Mouse (Mus musculus) intestine, embryonic 14.5 days (tissue): ENCODE results near the gene Rpa2. TPM values are rescaled to one million over a fixed set of nuclear protein-coding genes. Genes with fewer than 3 reads are reported as not detected.

Experiments
- ATAC-seq: fragments of 200-750 bp; cut with Nextera tagmentation; replicated peaks from 2 replicates; pipeline ENCODE4 v1.8.0; 2017; ENCODE audit warnings: low read depth, moderate number of reproducible peaks, moderate TSS enrichment, moderate library complexity; ENCODE audit not compliant: low FRiP score, low TSS enrichment
- DNase-seq: peaks from one replicate; pipeline ENCODE4 v3.0.0-alpha.2; 2018; ENCODE audit warnings: low spot score
- H3K27ac ChIP-seq: fragments of 300-500 bp; sonication (generic); 2 replicates; pipeline ENCODE4 v1.5.1; 2014; ENCODE audit warnings: low read depth, mild to moderate bottlenecking, control low read depth
- H3K27me3 ChIP-seq: fragments of 300-500 bp; sonication (generic); replicated peaks from 2 replicates; pipeline ENCODE4 v1.6.1; 2014; ENCODE audit warnings: low read length, control low read depth; ENCODE audit not compliant: control insufficient read depth, insufficient read depth
- H3K36me3 ChIP-seq: fragments of 300-500 bp; sonication (generic); 2 replicates; pipeline ENCODE4 v1.6.1; 2014; ENCODE audit warnings: low read length, control low read depth; ENCODE audit not compliant: control insufficient read depth, insufficient read depth
- H3K4me1 ChIP-seq: fragments of 300-500 bp; sonication (generic); replicated peaks from 2 replicates; pipeline ENCODE4 v1.6.1; 2014; ENCODE audit warnings: low read length, control low read depth, mixed read lengths; ENCODE audit not compliant: control insufficient read depth, insufficient read depth
- H3K4me2 ChIP-seq: fragments of 300-500 bp; sonication (generic); 2 replicates; pipeline ENCODE4 v1.6.1; 2014; ENCODE audit warnings: low read length
- H3K4me3 ChIP-seq: fragments of 300-500 bp; sonication (generic); 2 replicates; pipeline ENCODE4 v1.5.1; 2014; ENCODE audit warnings: low read depth, low read length, control low read depth, mixed read lengths
- H3K9ac ChIP-seq: fragments of 300-500 bp; sonication (generic); 2 replicates; pipeline ENCODE4 v1.6.1; 2014; ENCODE audit warnings: mild to moderate bottlenecking, low read length
- H3K9me3 ChIP-seq: fragments of 300-500 bp; sonication (generic); 2 replicates; pipeline ENCODE4 v1.6.1; 2016; ENCODE audit warnings: low read length, control low read depth; ENCODE audit not compliant: control insufficient read depth
- WGBS: fragments of 180-500 bp; shearing (Covaris S2); extraction: QIAGEN DNeasy Blood & Tissue Kit; methylation state at CpG from one replicate; pipeline ENCODE4 v1.1.7; 2014; 5-methylcytosine and 5-hydroxymethylcytosine counted together
- polyA plus RNA-seq: library from polyadenylated mRNA; unstranded; fragments of >200 nt; fragmentation: Nextera tagmentation; extraction: Ambion mirVana; gene quantifications from 2 replicates; pipeline ENCODE4 v1.2.1, GENCODE M21; 2014

The Rpa2 gene
- polyA plus RNA-seq, 1 experiment from 2014 or later, result 108 TPM

- no peak for ATAC-seq
- DNase-seq, result no peak
- H3K4me1 ChIP-seq, result no peaks in the 10 kb centered on the region
- no peak overlapping the region for H3K27ac ChIP-seq
- no peak overlapping the region for H3K4me2 ChIP-seq
- no peak overlapping the region for H3K4me3 ChIP-seq
- no peaks in the 10 kb centered on the region for H3K27me3 ChIP-seq
- H3K36me3 ChIP-seq, result no peaks in the 10 kb centered on the region
- peaks cover 6% of the 10 kb centered on the region; the same call in 1 of the 2 replicates for H3K9me3 ChIP-seq
- no peak overlapping the region for H3K9ac ChIP-seq
- 85% methylated on average over 7 of the region's 7 CpGs for WGBS
Observed at GRCm38 (mm10) chr4:132816404-132816803, 48.3 kb downstream of the Rpa2 start.

DNA sequence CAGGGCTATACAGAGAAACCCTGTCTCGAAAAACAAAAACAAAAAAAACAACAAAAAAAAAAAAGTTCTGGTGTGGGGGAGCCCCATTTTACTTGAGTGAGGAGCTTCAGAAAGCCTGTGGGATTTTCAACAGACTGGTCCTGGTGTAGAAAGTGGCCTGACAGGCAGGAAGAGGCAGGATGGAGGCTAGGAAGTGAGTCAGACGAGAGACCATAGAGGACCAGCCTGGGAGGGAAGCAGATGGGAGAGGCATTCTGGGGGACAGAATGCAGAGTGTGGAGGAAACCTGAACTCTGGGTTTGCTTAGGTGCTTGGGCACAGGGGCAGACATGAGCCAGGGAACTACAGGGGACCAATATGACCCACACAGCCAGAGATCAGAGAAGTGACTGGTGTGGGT, 48.7 kb downstream of the Rpa2 start:
- Histone ChIP-seq H3K4me1 (no peaks in the 10 kb centered on the region), H3K27ac (no peak overlapping the region), H3K9me3 (peaks cover 6% of the 10 kb centered on the region; the same call in 1 of the 2 replicates), H3K4me2 (no peak overlapping the region), H3K4me3 (no peak overlapping the region), H3K9ac (no peak overlapping the region), H3K27me3 (no peaks in the 10 kb centered on the region), H3K36me3 (no peaks in the 10 kb centered on the region)
- ATAC-seq (no peak), DNase-seq (no peak)
- 73% methylated on average over 2 of the region's 2 CpGs for WGBS

DNA sequence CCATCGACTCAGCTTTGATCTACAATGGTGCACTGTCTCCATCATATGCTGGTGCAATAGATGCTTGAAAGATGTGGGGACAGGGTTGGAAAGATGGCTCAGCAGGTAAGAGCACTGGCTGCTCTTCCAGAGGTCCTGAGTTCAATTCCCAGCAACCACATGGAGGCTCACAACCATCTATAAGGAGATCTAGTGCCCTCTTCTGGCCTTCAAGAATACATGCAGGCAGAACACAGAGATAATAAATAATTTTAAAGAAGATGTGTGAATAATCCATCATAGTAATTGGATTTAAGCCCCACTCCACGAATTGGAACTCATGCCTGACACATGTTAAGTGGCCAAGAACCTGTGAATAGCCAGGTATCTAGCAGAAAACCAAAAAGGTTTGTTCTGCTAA, 50.3 kb downstream of the Rpa2 start:
- Histone ChIP-seq H3K36me3 (no peaks in the 10 kb centered on the region), H3K4me3 (no peak overlapping the region), H3K9me3 (peaks cover 6% of the 10 kb centered on the region; the same call in 1 of the 2 replicates), H3K27ac (no peak overlapping the region), H3K4me1 (no peaks in the 10 kb centered on the region), H3K4me2 (no peak overlapping the region), H3K27me3 (no peaks in the 10 kb centered on the region), H3K9ac (no peak overlapping the region)
- DNase-seq (no peak), ATAC-seq (no peak)
- WGBS, result 48% methylated on average over 2 of the region's 2 CpGs

- ATAC-seq (0 out of 2 replicates have a peak, but pooled peaks have one; percentile 32), DNase-seq (peak; percentile 83)
- H3K27me3 ChIP-seq, result no peaks in the 10 kb centered on the region
- H3K4me3 ChIP-seq, result no peak overlapping the region
- peaks cover 40% of the 10 kb centered on the region for H3K36me3 ChIP-seq
- H3K4me2 ChIP-seq, result no peak overlapping the region
- no peak overlapping the region for H3K9ac ChIP-seq
- no peak overlapping the region for H3K27ac ChIP-seq
- no peaks in the 10 kb centered on the region for H3K4me1 ChIP-seq
- peaks cover 9% of the 10 kb centered on the region; the same call in 1 of the 2 replicates for H3K9me3 ChIP-seq
- 76% methylated on average over 8 of the region's 8 CpGs for WGBS
Observed at GRCm38 (mm10) chr4:132823614-132824366, 55.7 kb downstream of the Rpa2 start.

Other genes with a start within 250 kb of the Rpa2 start
- gene Atpif1, start 234.7 kb upstream of the Rpa2 start, polyA plus RNA-seq, result 1,370 and 1,434 TPM in 2 replicates
- 174 and 189 TPM in 2 replicates for gene Dnajc8, start 232.8 kb upstream of the Rpa2 start, polyA plus RNA-seq
- gene Ptafr, start 204.3 kb upstream of the Rpa2 start, polyA plus RNA-seq, result 0.57 and 0.59 TPM in 2 replicates
- gene Eya3, start 129.3 kb upstream of the Rpa2 start, polyA plus RNA-seq, result 27.0 and 28.1 TPM in 2 replicates
- gene Xkr8, start 35.8 kb upstream of the Rpa2 start, polyA plus RNA-seq, result 4.0 and 7.8 TPM in 2 replicates
- 7.4 and 7.8 TPM in 2 replicates for gene Smpdl3b, start 11.1 kb upstream of the Rpa2 start, polyA plus RNA-seq
- gene Themis2, start 28.1 kb downstream of the Rpa2 start, polyA plus RNA-seq, result 2.0 TPM in 2 replicates
- gene Ppp1r8, start 74.8 kb downstream of the Rpa2 start, polyA plus RNA-seq, result 63.1 and 72.4 TPM in 2 replicates
- 58.1 and 63.4 TPM in 2 replicates for gene Stx12, start 116.2 kb downstream of the Rpa2 start, polyA plus RNA-seq
- gene Fam76a, start 154.2 kb downstream of the Rpa2 start, polyA plus RNA-seq, result 40.1 and 41.9 TPM in 2 replicates
- gene Fgr, start 205.8 kb downstream of the Rpa2 start, polyA plus RNA-seq, result 0.62 and 0.99 TPM in 2 replicates
- gene Ahdc1, start 242.9 kb downstream of the Rpa2 start, polyA plus RNA-seq, result 7.3 and 8.1 TPM in 2 replicates